Mouse (Mus musculus) gastrocnemius, postnatal 36 days (tissue): Measurements from ENCODE around the gene Zbtb20. TPM values are rescaled to one million over a fixed set of nuclear protein-coding genes. Genes with fewer than 3 reads are reported as not detected.

Experiments used
- DNase-seq, 2 experiments: peaks; one replicate each; pipeline ENCODE4 v3.0.0; 2022
- intact Hi-C: fragments of 180-260 bp; cut with DNase I; formaldehyde crosslinking; loops from one replicate; pipeline ENCODE4 v1.15.1; 2025
- total RNA-seq, 2 experiments: library from RNA; stranded (reverse); gene quantifications; 2 replicates each; pipeline ENCODE4 v1.2.3; 2021

Zbtb20 gene
- total RNA-seq, 2 experiments from 2014 or later: 88.0 to 95.5 TPM

DNA sequence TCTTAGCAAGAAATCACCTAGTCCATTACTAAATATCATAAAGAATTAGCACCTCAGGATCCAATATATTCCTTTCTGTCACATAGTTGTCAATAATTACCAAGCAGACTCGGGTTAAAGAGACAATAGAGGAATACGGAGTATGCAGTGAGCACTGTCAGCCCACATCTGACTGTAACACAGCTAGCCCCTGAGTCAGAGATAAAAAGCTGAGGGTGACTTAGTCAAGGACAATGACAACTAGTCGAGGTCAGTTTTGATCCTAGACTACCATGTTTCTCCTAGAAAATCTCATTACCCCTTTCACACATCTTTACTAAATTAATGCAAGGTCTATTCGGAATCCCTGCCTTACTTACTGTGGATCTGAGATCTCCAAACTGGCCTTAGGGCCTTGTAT is 465.0 kb downstream of the Zbtb20 start:
- DNase-seq: no peak
- intact Hi-C loops: no loop called here

DNA sequence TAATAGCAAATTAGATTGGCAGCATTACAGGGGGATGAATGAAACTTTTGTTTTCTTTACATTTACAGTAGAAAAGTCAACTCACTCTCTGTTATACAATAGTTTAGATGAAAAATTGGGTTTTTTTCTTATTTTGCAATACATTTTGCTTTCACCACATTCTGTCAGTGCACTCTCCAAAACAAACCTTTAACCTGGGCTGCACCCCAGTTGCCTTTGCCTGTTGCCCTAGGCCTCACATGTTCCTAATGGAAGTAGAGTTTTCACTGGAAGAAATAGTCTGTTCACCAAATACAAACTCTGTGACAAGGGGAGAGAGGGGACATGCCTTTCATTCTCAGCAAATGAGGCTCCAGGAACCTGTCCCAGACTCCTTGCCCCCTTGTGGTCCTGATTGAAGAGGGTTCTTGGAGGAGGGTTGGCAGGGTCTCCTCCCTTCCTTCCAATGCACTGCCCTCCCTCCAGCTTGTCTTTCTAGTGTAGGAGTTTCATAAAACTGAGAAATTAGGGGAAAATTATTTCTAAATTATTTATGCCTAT is 466.3 kb downstream of the Zbtb20 start:
- DNase-seq: no peak
- intact Hi-C loops: no loop called here

- DNase-seq: no peak
- intact Hi-C loops: no loop called here
These were observed 470.4 kb downstream of the Zbtb20 start for GRCm38 (mm10) chr16:43346094-43346493.

DNA sequence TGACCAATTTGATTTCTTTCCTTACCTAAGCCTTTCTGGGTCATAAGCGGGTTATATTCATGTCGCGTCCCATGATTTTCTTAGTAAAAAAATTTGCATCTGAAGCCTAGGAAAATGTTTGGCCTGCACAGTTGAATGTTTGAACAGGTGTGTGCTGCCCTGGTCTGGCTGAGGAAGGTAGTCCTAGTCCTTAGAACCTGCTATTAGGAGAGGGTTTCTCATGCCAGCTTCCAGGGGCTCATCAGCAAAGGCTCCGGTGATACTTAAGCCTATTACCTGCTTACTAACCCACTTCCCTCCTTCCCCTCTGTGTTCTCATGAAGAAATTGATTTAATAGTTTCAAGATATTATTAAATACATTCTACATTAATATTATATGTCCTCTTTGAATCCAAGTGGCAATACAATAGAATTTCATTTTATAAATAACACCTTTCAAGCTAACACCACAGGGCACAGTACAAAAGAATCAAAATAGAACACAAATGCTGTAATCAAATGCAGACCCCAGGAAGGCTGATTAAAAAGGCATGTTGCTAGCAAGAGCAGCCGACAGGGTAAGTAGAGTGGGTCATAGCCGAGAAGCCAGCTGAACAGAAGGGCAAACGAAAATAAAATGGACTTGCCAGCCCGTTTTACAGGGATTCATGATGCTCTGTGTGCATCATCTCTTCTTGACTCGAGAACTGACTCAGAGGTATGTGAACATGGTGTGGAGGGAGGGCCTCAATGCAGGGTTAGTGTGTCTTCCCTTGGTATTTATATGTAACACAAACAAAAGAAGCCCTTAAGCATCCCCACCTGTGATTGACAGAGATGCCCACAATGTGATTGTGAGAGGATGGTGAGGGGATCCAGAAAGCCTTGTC is 480.3 kb downstream of the Zbtb20 start:
- no peak for DNase-seq
- intact Hi-C loops: no loop called here

GRCm38 (mm10) chr16:43359546-43359945 is 483.9 kb downstream of the Zbtb20 start:
- intact Hi-C loops: no loop called here
- DNase-seq: no peak

DNA sequence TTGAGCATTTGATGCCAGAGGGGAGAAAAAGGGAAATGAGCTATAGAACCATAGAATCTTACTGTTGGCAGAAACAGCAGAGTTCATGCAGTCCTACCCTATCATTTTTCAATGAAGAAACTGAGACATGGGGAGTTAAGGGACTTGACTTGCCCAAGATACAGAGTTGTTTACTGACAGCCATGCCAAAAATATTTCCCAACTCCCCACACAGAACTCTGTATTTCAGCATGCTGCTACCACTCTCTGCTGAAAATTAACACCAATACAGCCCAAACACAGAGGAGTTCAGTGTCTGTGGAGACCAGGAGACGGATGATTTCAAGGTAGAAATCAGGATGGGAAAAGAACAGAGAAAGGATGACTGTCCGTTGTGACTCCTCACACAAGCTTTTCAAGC is 484.4 kb downstream of the Zbtb20 start:
- no peak for DNase-seq
- intact Hi-C loops: loop anchor here (5.0 kb wide), 1 partner anchor 53 kb away; no protein-coding TSS in a partner anchor

- no peak for DNase-seq
- intact Hi-C loops: loop anchor here (5.0 kb wide), 1 partner anchor 54 kb away; no protein-coding TSS in a partner anchor
These were observed 485.3 kb downstream of the Zbtb20 start for GRCm38 (mm10) chr16:43360838-43361480.

GRCm38 (mm10) chr16:43362651-43363300 is 487.1 kb downstream of the Zbtb20 start:
- intact Hi-C loops: loop anchor here (5.0 kb wide), 1 partner anchor 55 kb away; no protein-coding TSS in a partner anchor
- DNase-seq: peak; percentile 79 to 88

DNA sequence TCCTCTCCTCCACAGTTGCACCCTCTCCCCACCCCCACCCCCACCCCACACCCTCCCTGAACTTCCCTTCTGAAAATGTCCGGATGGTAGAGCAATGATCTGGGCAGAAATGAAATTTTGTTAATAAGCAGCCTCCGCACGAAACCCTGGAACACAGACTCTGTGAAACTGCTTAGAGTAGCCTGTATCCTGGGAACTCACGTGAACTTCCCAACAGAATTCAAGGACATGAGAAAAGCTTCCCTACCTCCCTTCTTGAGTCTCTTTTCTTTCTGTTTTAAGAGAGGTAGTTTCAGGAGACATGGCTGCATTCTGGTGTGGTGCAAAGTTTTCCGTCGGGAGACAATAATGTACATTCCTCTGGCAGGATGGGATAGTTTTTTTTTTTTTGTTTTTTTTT is 487.6 kb downstream of the Zbtb20 start:
- DNase-seq: no peak
- intact Hi-C loops: loop anchor here (5.0 kb wide), 1 partner anchor 56 kb away; no protein-coding TSS in a partner anchor

DNA sequence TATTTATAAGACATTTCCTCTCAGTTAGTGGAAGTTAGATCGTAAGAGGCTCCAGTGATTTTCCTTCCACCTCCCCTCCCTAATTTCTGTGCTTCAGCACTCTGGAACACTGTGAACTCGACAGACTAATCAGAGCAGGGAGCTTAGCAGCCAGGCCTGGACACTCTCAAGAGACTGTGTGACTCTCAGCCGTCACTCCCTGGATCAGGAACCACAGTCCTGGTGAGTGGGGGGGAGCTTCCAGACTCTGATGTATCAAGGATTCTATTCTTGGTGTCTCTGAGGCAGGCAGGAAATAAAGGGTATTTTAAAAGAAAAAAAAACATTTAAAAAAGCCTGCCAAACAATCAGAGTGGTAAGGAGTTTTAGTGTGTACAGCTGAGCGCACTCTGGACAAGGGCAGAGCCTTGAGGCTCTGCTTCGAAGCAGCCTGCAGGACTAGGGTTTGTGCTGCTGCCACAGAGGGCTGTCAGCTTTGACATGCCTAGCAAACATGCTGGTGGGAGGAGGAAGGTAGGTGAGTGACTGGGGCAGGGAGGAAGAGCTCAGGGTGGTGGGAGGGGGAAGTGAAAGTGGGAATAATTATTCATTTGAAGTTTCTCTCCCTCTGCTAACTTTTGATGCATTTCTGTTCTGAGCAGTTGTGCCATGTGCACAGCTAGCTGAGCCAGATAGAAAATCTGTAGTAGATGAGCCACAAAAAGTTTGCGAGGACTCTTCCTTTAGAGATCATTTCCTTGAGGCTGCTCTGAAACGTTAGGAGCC is 488.3 kb downstream of the Zbtb20 start:
- DNase-seq: peak; percentile 45 to 72
- intact Hi-C loops: loop anchor here (5.0 kb wide), 1 partner anchor 57 kb away; no protein-coding TSS in a partner anchor

GRCm38 (mm10) chr16:43364516-43364910 is 488.8 kb downstream of the Zbtb20 start:
- intact Hi-C loops: loop anchor here (5.0 kb wide), 1 partner anchor 57 kb away; no protein-coding TSS in a partner anchor
- DNase-seq: no peak

GRCm38 (mm10) chr16:43365277-43365676 is 489.6 kb downstream of the Zbtb20 start:
- no peak for DNase-seq
- intact Hi-C loops: no loop called here

- no peak for DNase-seq
- intact Hi-C loops: loop anchor here (10.0 kb wide), 1 partner anchor 466 kb away; no protein-coding TSS in a partner anchor
These were observed 494.9 kb downstream of the Zbtb20 start for GRCm38 (mm10) chr16:43370496-43371020.

DNA sequence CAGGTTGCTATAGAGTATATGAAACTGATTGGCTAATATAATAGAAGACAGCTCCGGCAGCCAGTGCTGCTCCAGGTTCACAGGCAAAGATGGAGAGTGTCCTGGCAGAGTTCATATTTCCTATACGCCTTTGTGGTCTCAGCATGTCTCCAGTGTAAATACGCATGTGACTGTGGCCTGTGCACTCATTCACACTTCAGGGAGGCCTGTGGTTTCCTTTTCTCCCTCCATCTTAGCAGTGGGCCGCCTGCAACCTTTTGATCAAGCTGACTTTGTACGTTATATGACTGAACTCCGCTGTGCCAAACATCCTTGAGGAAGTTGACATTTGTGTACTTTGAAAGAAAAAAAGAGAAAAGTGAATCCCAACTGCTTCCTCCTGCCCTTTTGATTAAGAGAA is 501.1 kb downstream of the Zbtb20 start:
- DNase-seq: no peak
- intact Hi-C loops: loop anchor here (10.0 kb wide), 1 partner anchor 472 kb away; no protein-coding TSS in a partner anchor

- DNase-seq: no peak
- intact Hi-C loops: loop anchor here (10.0 kb wide), 1 partner anchor 475 kb away; no protein-coding TSS in a partner anchor
These were observed 504.0 kb downstream of the Zbtb20 start for GRCm38 (mm10) chr16:43379351-43380325.

GRCm38 (mm10) chr16:43381183-43381582 is 505.5 kb downstream of the Zbtb20 start:
- intact Hi-C loops: no loop called here
- DNase-seq: no peak

- intact Hi-C loops: no loop called here
- no peak for DNase-seq
These were observed 507.6 kb downstream of the Zbtb20 start for GRCm38 (mm10) chr16:43383149-43383740.
